Mouse (Mus musculus) heart, postnatal 0 days (tissue): ENCODE results near the gene Emilin1. TPM values are rescaled to one million over a fixed set of nuclear protein-coding genes. Genes with fewer than 3 reads are reported as not detected.

Experiments
- ATAC-seq: fragments of 200-750 bp; cut with Nextera tagmentation; 2 replicates; pipeline ENCODE4 v1.8.0; 2017; ENCODE audit warnings: low read depth, moderate number of reproducible peaks, moderate library complexity; ENCODE audit not compliant: insufficient read depth
- DNase-seq: peaks from one replicate; pipeline ENCODE4 v3.0.0-alpha.2; 2016; ENCODE audit warnings: low spot score
- H3K27ac ChIP-seq: fragments of 300-500 bp; sonication (generic); 2 replicates; pipeline ENCODE4 v1.5.1; 2014; ENCODE audit warnings: low read depth, mild to moderate bottlenecking
- H3K27me3 ChIP-seq: fragments of 300-500 bp; sonication (generic); 2 replicates; pipeline ENCODE4 v1.6.1; 2014; ENCODE audit warnings: low read length, mixed read lengths; ENCODE audit not compliant: control insufficient read depth, insufficient read depth
- H3K36me3 ChIP-seq: fragments of 300-500 bp; sonication (generic); replicated peaks from 2 replicates; pipeline ENCODE4 v1.6.1; 2014; ENCODE audit warnings: low read length, mixed read lengths; ENCODE audit not compliant: control insufficient read depth, insufficient read depth
- H3K4me1 ChIP-seq: fragments of 300-500 bp; sonication (generic); 2 replicates; pipeline ENCODE4 v1.6.1; 2014; ENCODE audit warnings: antibody characterized with exemption; ENCODE audit not compliant: control insufficient read depth, insufficient read depth
- H3K4me2 ChIP-seq: fragments of 300-500 bp; sonication (generic); 2 replicates; pipeline ENCODE4 v1.6.1; 2014; ENCODE audit warnings: low read depth, mild to moderate bottlenecking, low read length, moderate library complexity
- H3K4me3 ChIP-seq: fragments of 300-500 bp; sonication (generic); 2 replicates; pipeline ENCODE4 v1.5.1; 2014; ENCODE audit warnings: low read depth, low read length
- H3K9ac ChIP-seq: fragments of 300-500 bp; sonication (generic); replicated peaks from 2 replicates; pipeline ENCODE4 v1.6.1; 2014; ENCODE audit warnings: low read depth, low read length, mixed read lengths
- H3K9me3 ChIP-seq: fragments of 300-500 bp; sonication (generic); replicated peaks from 2 replicates; pipeline ENCODE4 v1.6.1; 2016; ENCODE audit warnings: low read length; ENCODE audit not compliant: control insufficient read depth
- CTCF ChIP-seq: IDR thresholded peaks from 2 replicates; pipeline ENCODE4 v1.5.1; 2016; ENCODE audit warnings: antibody characterized with exemption, control low read depth, low read depth
- EP300 ChIP-seq: IDR thresholded peaks from 2 replicates; pipeline ENCODE4 v1.6.1; 2016; ENCODE audit warnings: antibody characterized with exemption, low read depth
- WGBS: fragments of 180-500 bp; shearing (Covaris S2); extraction: QIAGEN DNeasy Blood & Tissue Kit; methylation state at CpG from one replicate; pipeline ENCODE4 v1.1.7; 2014; 5-methylcytosine and 5-hydroxymethylcytosine counted together
- polyA plus RNA-seq: library from polyadenylated mRNA; unstranded; fragments of >200 nt; fragmentation: Nextera tagmentation; extraction: Ambion mirVana; gene quantifications from 2 replicates; pipeline ENCODE4 v1.2.1, GENCODE M21; 2015
- total RNA-seq: library from RNA; depleted of rRNA; stranded (reverse); fragments of >200 nt; gene quantifications from 2 replicates; pipeline ENCODE4 v1.2.3, GENCODE M21; 2014; ENCODE audit warnings: low replicate concordance

Gene Emilin1
- total and polyA plus RNA-seq, 2 experiments from 2014 or later: 63.5 to 68.3 TPM

- Histone ChIP-seq H3K27me3 (no peaks in the 10 kb centered on the region), H3K4me1 (peaks cover 7% of the 10 kb centered on the region), H3K9me3 (no peaks in the 10 kb centered on the region), H3K27ac (no peak overlapping the region), H3K9ac (peak overlapping the region; percentile 89), H3K36me3 (peaks cover 29% of the 10 kb centered on the region), H3K4me2 (peak overlapping the region; percentile 69), H3K4me3 (peak overlapping the region; percentile 91)
- no peak; the same call in 1 of the 2 replicates for ATAC-seq
- no peak for DNase-seq
- WGBS: 20% methylated on average over 9 of the region's 9 CpGs
- TF ChIP-seq CTCF: no peak
- TF ChIP-seq EP300: no peak
Measured at GRCm38 (mm10) chr5:30868981-30869380, 44.2 kb upstream of the Emilin1 start.

GRCm38 (mm10) chr5:30869405-30870130 is 43.6 kb upstream of the Emilin1 start:
- H3K4me2 ChIP-seq: peak overlapping the region; percentile 69
- H3K36me3 ChIP-seq: peaks cover 35% of the 10 kb centered on the region
- no peaks in the 10 kb centered on the region for H3K9me3 ChIP-seq
- peak overlapping the region; percentile 89 for H3K9ac ChIP-seq
- peak overlapping the region; percentile 63 for H3K27ac ChIP-seq
- under 1% methylated on average over 62 of the region's 63 CpGs for WGBS
- DNase-seq (peak; percentile 79), ATAC-seq (peak; percentile 95)
- H3K27me3 ChIP-seq: no peaks in the 10 kb centered on the region
- H3K4me1 ChIP-seq: peaks cover 7% of the 10 kb centered on the region
- no peak for TF ChIP-seq CTCF
- peak; percentile 43; the same call in 1 of the 2 replicates for TF ChIP-seq EP300
- H3K4me3 ChIP-seq: peak overlapping the region; percentile 91

- Histone ChIP-seq H3K9ac (peak overlapping the region; percentile 89), H3K4me2 (peak overlapping the region; percentile 69), H3K27me3 (no peaks in the 10 kb centered on the region), H3K4me3 (peak overlapping the region; percentile 91), H3K9me3 (no peaks in the 10 kb centered on the region), H3K4me1 (peaks cover 7% of the 10 kb centered on the region), H3K36me3 (peaks cover 40% of the 10 kb centered on the region), H3K27ac (peak overlapping the region; percentile 63)
- 15% methylated on average over 2 of the region's 2 CpGs for WGBS
- DNase-seq: no peak
- no peak for ATAC-seq
- TF ChIP-seq CTCF (no peak), EP300 (no peak)
Measured at GRCm38 (mm10) chr5:30870131-30870406, 43.1 kb upstream of the Emilin1 start.

- H3K4me1 ChIP-seq: peaks cover 7% of the 10 kb centered on the region
- no peak for DNase-seq
- H3K9me3 ChIP-seq: no peaks in the 10 kb centered on the region
- peaks cover 65% of the 10 kb centered on the region for H3K36me3 ChIP-seq
- H3K27ac ChIP-seq: no peak overlapping the region
- H3K4me2 ChIP-seq: no peak overlapping the region
- H3K4me3 ChIP-seq: no peak overlapping the region
- no peaks in the 10 kb centered on the region for H3K27me3 ChIP-seq
- no peak overlapping the region for H3K9ac ChIP-seq
- 89% methylated on average over 9 of the region's 9 CpGs for WGBS
- ATAC-seq: no peak
- TF ChIP-seq EP300 (no peak), CTCF (no peak)
Measured at GRCm38 (mm10) chr5:30872574-30872973, 40.6 kb upstream of the Emilin1 start.

GRCm38 (mm10) chr5:30874365-30874764 is 38.8 kb upstream of the Emilin1 start:
- H3K4me3 ChIP-seq: no peak overlapping the region
- H3K27ac ChIP-seq: no peak overlapping the region
- peaks cover 67% of the 10 kb centered on the region for H3K36me3 ChIP-seq
- no peaks in the 10 kb centered on the region for H3K27me3 ChIP-seq
- peaks cover 7% of the 10 kb centered on the region for H3K4me1 ChIP-seq
- H3K4me2 ChIP-seq: no peak overlapping the region
- no peaks in the 10 kb centered on the region for H3K9me3 ChIP-seq
- ATAC-seq: no peak
- 90% methylated on average over 7 of the region's 7 CpGs for WGBS
- TF ChIP-seq EP300: no peak
- TF ChIP-seq CTCF: no peak
- no peak overlapping the region for H3K9ac ChIP-seq
- DNase-seq: no peak

- 40% methylated on average over 6 of the region's 6 CpGs for WGBS
- 0 out of 2 replicates have a peak, but pooled peaks have one; percentile 8 for ATAC-seq
- Histone ChIP-seq H3K4me2 (no peak overlapping the region), H3K9ac (no peak overlapping the region), H3K27ac (no peak overlapping the region), H3K27me3 (no peaks in the 10 kb centered on the region), H3K36me3 (peaks cover 41% of the 10 kb centered on the region), H3K4me1 (no peaks in the 10 kb centered on the region), H3K4me3 (no peak overlapping the region), H3K9me3 (no peaks in the 10 kb centered on the region)
- no peak for DNase-seq
- no peak for TF ChIP-seq CTCF
- no peak for TF ChIP-seq EP300
Measured at GRCm38 (mm10) chr5:30878616-30879015, 34.6 kb upstream of the Emilin1 start.
